In genomic region chr9:43845660-43846455, GRCm38 (mm10) we compare ENCODE assay signal across 10 mouse cellular contexts.
A peak's percentile ranks its signal among the peaks of the same experiment; 100 is the strongest.
DNase-seq lines count a peak whose midpoint lies in the region; ATAC-seq and TF ChIP-seq lines count a peak whose summit lies in the region.
"Had no signal": no experiment of that assay in that cellular context is flagged by ENCODE, and none has a peak within 500 bp of the region (broad histone marks: within the 10 kb centered on the region; RNA-seq: fewer than 3 reads in every experiment).

No protein-coding gene starts in this region.

- peak; percentile 11 for DNase-seq in 3T3-L1 (ENCODE audit: low read depth, low spot score)
- DNase-seq in adrenal gland, postnatal 36 days, result peak; percentile 57 to 72
- peak; percentile 49 for DNase-seq in forebrain, postnatal 0 days
- DNase-seq in layer of hippocampus, adult 11-12 months (ENCODE audit: low spot score), result peak; percentile 73
- peak; percentile 60 for DNase-seq in lung, postnatal 10 days
- DNase-seq in testis, postnatal 14 days (ENCODE audit: low spot score), result peak; percentile 32

- peak; percentile 73 for TF ChIP-seq CTCF in forebrain, postnatal 0 days (IDR thresholded peaks at IDR 0.05; ENCODE audit: low read depth)

- peaks cover 29% of the 10 kb centered on the region for H3K27me3 ChIP-seq in forebrain, embryonic 12.5 days
- H3K27me3 ChIP-seq in forebrain, embryonic 16.5 days (replicated peaks; ENCODE audit: control insufficient read depth, insufficient read depth, low read length), result no peaks in the 10 kb centered on the region
- no peaks in the 10 kb centered on the region for H3K27me3 ChIP-seq in forebrain, postnatal 0 days (ENCODE audit: insufficient read depth, low read length)

- H3K4me2 ChIP-seq in forebrain, embryonic 12.5 days, result peak overlapping the region; percentile 21
- no peak overlapping the region for H3K4me2 ChIP-seq in forebrain, embryonic 16.5 days (ENCODE audit: low read length)
- H3K4me2 ChIP-seq in forebrain, postnatal 0 days (ENCODE audit: low read depth), result no peak overlapping the region
- H3K4me2 ChIP-seq: heart, embryonic 15.5 days had no signal

- no peaks in the 10 kb centered on the region for H3K36me3 ChIP-seq in forebrain, embryonic 12.5 days (replicated peaks)
- H3K36me3 ChIP-seq in forebrain, embryonic 16.5 days (ENCODE audit: control insufficient read depth, insufficient read depth), result no peaks in the 10 kb centered on the region
- no peaks in the 10 kb centered on the region for H3K36me3 ChIP-seq in forebrain, postnatal 0 days (ENCODE audit: insufficient read depth)
- H3K36me3 ChIP-seq: heart, embryonic 15.5 days had no signal

- 9% methylated on average over 17 of the region's 17 CpGs for WGBS in forebrain, embryonic 12.5 days
- 6% methylated on average over 17 of the region's 17 CpGs for WGBS in forebrain, embryonic 16.5 days
- WGBS in forebrain, postnatal 0 days, result 12% methylated on average over 17 of the region's 17 CpGs

- peaks cover 39% of the 10 kb centered on the region for H3K4me1 ChIP-seq in forebrain, embryonic 12.5 days
- H3K4me1 ChIP-seq in forebrain, embryonic 16.5 days (replicated peaks; ENCODE audit: control insufficient read depth, insufficient read depth, low read length), result peaks cover 11% of the 10 kb centered on the region
- H3K4me1 ChIP-seq in forebrain, postnatal 0 days (ENCODE audit: insufficient read depth), result peaks cover 5% of the 10 kb centered on the region; the same call in 1 of the 2 replicates

- H3K4me3 ChIP-seq in forebrain, embryonic 12.5 days (replicated peaks), result no peak overlapping the region
- no peak overlapping the region for H3K4me3 ChIP-seq in forebrain, embryonic 16.5 days (replicated peaks; ENCODE audit: low read length)
- no peak overlapping the region for H3K4me3 ChIP-seq in forebrain, postnatal 0 days (ENCODE audit: low read depth, low read length)
- H3K4me3 ChIP-seq: heart, embryonic 15.5 days; myocyte had no signal

- H3K9me3 ChIP-seq in forebrain, embryonic 12.5 days, result no peaks in the 10 kb centered on the region
- H3K9me3 ChIP-seq in forebrain, embryonic 16.5 days (ENCODE audit: control insufficient read depth, low read length), result no peaks in the 10 kb centered on the region
- H3K9me3 ChIP-seq in forebrain, postnatal 0 days (ENCODE audit: low read length), result no peaks in the 10 kb centered on the region
- H3K9me3 ChIP-seq: heart, embryonic 15.5 days had no signal

- H3K27ac ChIP-seq in forebrain, embryonic 12.5 days, result no peak overlapping the region
- H3K27ac ChIP-seq in forebrain, embryonic 16.5 days (ENCODE audit: low read length), result no peak overlapping the region
- no peak overlapping the region for H3K27ac ChIP-seq in forebrain, postnatal 0 days (ENCODE audit: low read depth, low read length)
- H3K27ac ChIP-seq: heart, embryonic 15.5 days had no signal

- no peak for ATAC-seq in forebrain, embryonic 12.5 days (ENCODE audit: low FRiP score)
- ATAC-seq in forebrain, embryonic 16.5 days, result no peak
- ATAC-seq in forebrain, postnatal 0 days, result no peak

- no peak overlapping the region for H3K9ac ChIP-seq in forebrain, embryonic 12.5 days
- H3K9ac ChIP-seq in forebrain, embryonic 16.5 days (replicated peaks; ENCODE audit: low read depth, low read length), result no peak overlapping the region
- no peak overlapping the region for H3K9ac ChIP-seq in forebrain, postnatal 0 days
- H3K9ac ChIP-seq: heart, embryonic 15.5 days had no signal

Comparison
In these comparisons a context has a peak if more than half of its experiments do, and no peak if none do; other contexts are left out.
1. DNase-seq: peak in every context shown above with its lines; median percentile 73 in layer of hippocampus, adult 11-12 months; 64 in adrenal gland, postnatal 36 days; 60 in lung, postnatal 10 days; 49 in forebrain, postnatal 0 days; 32 in testis, postnatal 14 days; 11 in 3T3-L1.